Mouse (Mus musculus): Measurements from ENCODE around the gene Osbpl10. TPM values are rescaled to one million over a fixed set of nuclear protein-coding genes. Genes with fewer than 3 reads are reported as not detected.

The Osbpl10 gene
- 9.1 and 27.5 TPM in 2 replicates for polyA plus RNA-seq (2012; rRNA removed)

GRCm38 (mm10) chr9:114978281-114979111, at the start of gene Osbpl10:
Osbpl10 (plus strand) TSS chr9:114978569.
- Histone ChIP-seq H3K27ac (ENCODE audit: insufficient read depth, low read depth, low read length) (peak within 1 kb of the TSS; percentile 80), H3K36me3 (ENCODE audit: control insufficient read depth, insufficient read depth, low read length) (no peaks in the 10 kb centered on the region)
- under 1% methylated on average over 79 of the region's 86 CpGs for WGBS

GRCm38 (mm10) chr9:114930464-114931090, 47.8 kb upstream of the Osbpl10 start:
- peaks cover 10% of the 10 kb centered on the region; the same call in 1 of the 2 replicates for H3K4me1 ChIP-seq (ENCODE audit: control insufficient read depth, insufficient read depth, insufficient read length, low read length)
- H3K27ac ChIP-seq (ENCODE audit: insufficient read depth, low read depth, low read length) = no peak overlapping the region
- no peaks in the 10 kb centered on the region for H3K27me3 ChIP-seq (ENCODE audit: control insufficient read depth, insufficient read depth, low read length)
- no peaks in the 10 kb centered on the region for H3K36me3 ChIP-seq (ENCODE audit: control insufficient read depth, insufficient read depth, low read length)
- WGBS = 80% methylated on average over 9 of the region's 9 CpGs
- TF ChIP-seq CTCF (IDR thresholded peaks at IDR 0.05; ENCODE audit: extremely low read depth, insufficient read length, insufficient replicate concordance, low read depth, low read length) = no peak
- no peak for TF ChIP-seq POLR2A (IDR thresholded peaks at IDR 0.05; ENCODE audit: low read depth, low read length)
- H3K4me3 ChIP-seq (ENCODE audit: low read depth, low read length) = no peak overlapping the region

More at GRCm38 (mm10) chr9:114978281-114979111, at the start of gene Osbpl10:
- peaks cover 7% of the 10 kb centered on the region for H3K4me1 ChIP-seq (ENCODE audit: control insufficient read depth, insufficient read depth, insufficient read length, low read length)
- no peaks in the 10 kb centered on the region for H3K27me3 ChIP-seq (ENCODE audit: control insufficient read depth, insufficient read depth, low read length)
- H3K4me3 ChIP-seq (ENCODE audit: low read depth, low read length) = peak within 1 kb of the TSS; percentile 97
- TF ChIP-seq CTCF (IDR thresholded peaks at IDR 0.05; ENCODE audit: extremely low read depth, insufficient read length, insufficient replicate concordance, low read depth, low read length) (peak; percentile 18; the same call in 1 of the 2 replicates), POLR2A (IDR thresholded peaks at IDR 0.05; ENCODE audit: low read depth, low read length) (peak; percentile 16; the same call in 1 of the 2 replicates)

DNA sequence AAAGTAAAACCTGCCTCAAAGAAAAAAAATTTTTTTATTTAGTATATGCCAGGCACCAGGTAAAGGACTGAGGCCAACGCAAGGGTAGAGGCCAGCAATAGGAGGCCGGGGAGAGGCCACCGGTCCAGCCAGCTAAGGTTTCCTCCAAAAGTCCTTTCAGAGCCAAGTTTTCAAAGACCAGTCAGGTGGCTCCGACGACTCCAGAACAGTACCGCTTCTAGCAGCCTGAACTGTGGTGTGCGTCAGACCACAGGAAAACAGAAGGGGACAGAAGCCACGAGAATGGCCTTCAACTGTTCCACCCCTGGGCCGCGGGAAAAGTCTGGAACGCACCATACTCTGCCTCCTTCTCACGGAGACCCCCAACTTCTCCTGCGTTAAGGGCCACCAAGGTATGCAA, 45.8 kb upstream of the Osbpl10 start:
- Histone ChIP-seq H3K27ac (ENCODE audit: insufficient read depth, low read depth, low read length) (peak overlapping the region; percentile 81; the same call in 1 of the 2 replicates), H3K27me3 (ENCODE audit: control insufficient read depth, insufficient read depth, low read length) (no peaks in the 10 kb centered on the region), H3K4me1 (ENCODE audit: control insufficient read depth, insufficient read depth, insufficient read length, low read length) (peaks cover 10% of the 10 kb centered on the region; the same call in 1 of the 2 replicates), H3K4me3 (ENCODE audit: low read depth, low read length) (peak overlapping the region; percentile 79), H3K36me3 (ENCODE audit: control insufficient read depth, insufficient read depth, low read length) (no peaks in the 10 kb centered on the region)
- 5% methylated on average over 13 of the region's 13 CpGs for WGBS
- no peak for TF ChIP-seq CTCF (IDR thresholded peaks at IDR 0.05; ENCODE audit: extremely low read depth, insufficient read length, insufficient replicate concordance, low read depth, low read length)
- TF ChIP-seq POLR2A (IDR thresholded peaks at IDR 0.05; ENCODE audit: low read depth, low read length) = no peak

- no peaks in the 10 kb centered on the region for H3K27me3 ChIP-seq (ENCODE audit: control insufficient read depth, insufficient read depth, low read length)
- TF ChIP-seq CTCF (IDR thresholded peaks at IDR 0.05; ENCODE audit: extremely low read depth, insufficient read length, insufficient replicate concordance, low read depth, low read length) (0 out of 2 replicates have a peak, but pooled peaks have one; percentile 6), POLR2A (IDR thresholded peaks at IDR 0.05; ENCODE audit: low read depth, low read length) (no peak)
- H3K36me3 ChIP-seq (ENCODE audit: control insufficient read depth, insufficient read depth, low read length) = no peaks in the 10 kb centered on the region
- H3K27ac ChIP-seq (ENCODE audit: insufficient read depth, low read depth, low read length) = peak overlapping the region; percentile 81
- under 1% methylated on average over 50 of the region's 50 CpGs for WGBS
- peaks cover 10% of the 10 kb centered on the region; the same call in 1 of the 2 replicates for H3K4me1 ChIP-seq (ENCODE audit: control insufficient read depth, insufficient read depth, insufficient read length, low read length)
- peak overlapping the region; percentile 79 for H3K4me3 ChIP-seq (ENCODE audit: low read depth, low read length)
Observed at GRCm38 (mm10) chr9:114933037-114933722, 45.2 kb upstream of the Osbpl10 start.

GRCm38 (mm10) chr9:114933723-114934171, 44.6 kb upstream of the Osbpl10 start, which contains the start of gene Gpd1l:
Gpd1l (minus strand) TSS chr9:114933987.
- TF ChIP-seq CTCF (IDR thresholded peaks at IDR 0.05; ENCODE audit: extremely low read depth, insufficient read length, insufficient replicate concordance, low read depth, low read length) (no peak), POLR2A (IDR thresholded peaks at IDR 0.05; ENCODE audit: low read depth, low read length) (peak; percentile 97)
- Histone ChIP-seq H3K27me3 (ENCODE audit: control insufficient read depth, insufficient read depth, low read length) (no peaks in the 10 kb centered on the region), H3K27ac (ENCODE audit: insufficient read depth, low read depth, low read length) (peak within 1 kb of the TSS; percentile 81), H3K4me3 (ENCODE audit: low read depth, low read length) (peak within 1 kb of the TSS; percentile 79), H3K4me1 (ENCODE audit: control insufficient read depth, insufficient read depth, insufficient read length, low read length) (peaks cover 10% of the 10 kb centered on the region; the same call in 1 of the 2 replicates), H3K36me3 (ENCODE audit: control insufficient read depth, insufficient read depth, low read length) (no peaks in the 10 kb centered on the region)
- WGBS = under 1% methylated on average over 30 of the region's 30 CpGs

DNA sequence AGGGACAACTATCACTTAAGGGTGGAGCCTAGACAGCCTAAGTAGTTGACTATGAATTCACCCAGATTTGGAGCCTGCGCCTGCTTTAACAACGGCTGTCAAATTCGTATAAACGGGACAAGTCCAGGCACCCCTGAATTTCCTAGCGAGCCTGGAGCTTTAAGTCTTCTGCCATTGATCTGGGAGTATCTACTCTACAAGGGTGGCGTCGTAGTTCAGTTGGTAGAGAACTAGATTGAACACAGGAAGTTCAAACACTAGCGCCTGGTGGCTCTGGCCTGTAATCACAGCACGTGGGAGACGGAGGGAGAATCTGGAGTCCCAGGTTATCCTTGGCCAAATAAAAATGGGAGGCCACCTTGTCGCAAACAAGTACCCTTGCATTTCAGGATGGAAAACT, 44.1 kb upstream of the Osbpl10 start:
- no peak overlapping the region for H3K27ac ChIP-seq (ENCODE audit: insufficient read depth, low read depth, low read length)
- TF ChIP-seq CTCF (IDR thresholded peaks at IDR 0.05; ENCODE audit: extremely low read depth, insufficient read length, insufficient replicate concordance, low read depth, low read length) = no peak
- no peak for TF ChIP-seq POLR2A (IDR thresholded peaks at IDR 0.05; ENCODE audit: low read depth, low read length)
- H3K27me3 ChIP-seq (ENCODE audit: control insufficient read depth, insufficient read depth, low read length) = no peaks in the 10 kb centered on the region
- H3K4me3 ChIP-seq (ENCODE audit: low read depth, low read length) = peak overlapping the region; percentile 21; the same call in 1 of the 2 replicates
- peaks cover 10% of the 10 kb centered on the region; the same call in 1 of the 2 replicates for H3K4me1 ChIP-seq (ENCODE audit: control insufficient read depth, insufficient read depth, insufficient read length, low read length)
- no peaks in the 10 kb centered on the region for H3K36me3 ChIP-seq (ENCODE audit: control insufficient read depth, insufficient read depth, low read length)
- WGBS = 55% methylated on average over 11 of the region's 11 CpGs

Measured in small intestine, adult 2 months (tissue).